Mouse (Mus musculus) limb, embryonic 14.5 days (tissue): ENCODE measurements around the gene Rbp1. TPM values are rescaled to one million over a fixed set of nuclear protein-coding genes. Genes with fewer than 3 reads are reported as not detected.

Source experiments
- ATAC-seq: fragments of 200-750 bp; cut with Nextera tagmentation; 2 replicates; pipeline ENCODE4 v1.8.0; 2017; ENCODE audit warnings: low read depth, moderate number of reproducible peaks, moderate TSS enrichment; ENCODE audit not compliant: low FRiP score
- DNase-seq: peaks from one replicate; pipeline ENCODE4 v3.0.0-alpha.2; 2015; ENCODE audit warnings: low spot score
- H3K27ac ChIP-seq: fragments of 300-500 bp; sonication (generic); replicated peaks from 2 replicates; pipeline ENCODE4 v1.5.1; 2014; ENCODE audit warnings: low read depth, mild to moderate bottlenecking, low read length, moderate library complexity, mixed read lengths
- H3K27me3 ChIP-seq: fragments of 300-500 bp; sonication (generic); 2 replicates; pipeline ENCODE4 v1.6.1; 2014; ENCODE audit warnings: low read length, mixed read lengths; ENCODE audit not compliant: control insufficient read depth, insufficient read depth
- H3K36me3 ChIP-seq: fragments of 300-500 bp; sonication (generic); 2 replicates; pipeline ENCODE4 v1.6.1; 2014; ENCODE audit warnings: mild to moderate bottlenecking, low read length, moderate library complexity, mixed read lengths; ENCODE audit not compliant: control insufficient read depth, insufficient read depth
- H3K4me1 ChIP-seq: fragments of 300-500 bp; sonication (generic); 2 replicates; pipeline ENCODE4 v1.6.1; 2014; ENCODE audit warnings: antibody characterized with exemption, low read length, mixed read lengths; ENCODE audit not compliant: control insufficient read depth, insufficient read depth
- H3K4me2 ChIP-seq: fragments of 300-500 bp; sonication (generic); replicated peaks from 2 replicates; pipeline ENCODE4 v1.6.1; 2014; ENCODE audit warnings: low read depth, mild to moderate bottlenecking, low read length, moderate library complexity; ENCODE audit not compliant: severe bottlenecking
- H3K4me3 ChIP-seq: fragments of 300-500 bp; sonication (generic); replicated peaks from 2 replicates; pipeline ENCODE4 v1.5.1; 2014; ENCODE audit warnings: low read length
- H3K9ac ChIP-seq: fragments of 300-500 bp; sonication (generic); 2 replicates; pipeline ENCODE4 v1.6.1; 2014; ENCODE audit warnings: mild to moderate bottlenecking, low read depth, low read length, moderate library complexity; ENCODE audit not compliant: severe bottlenecking
- H3K9me3 ChIP-seq: fragments of 300-500 bp; sonication (generic); 2 replicates; pipeline ENCODE4 v1.6.1; 2016; ENCODE audit warnings: low read length; ENCODE audit not compliant: control insufficient read depth
- POLR2A ChIP-seq: fragments of 200-500 bp; IDR thresholded peaks from 2 replicates; pipeline ENCODE4 v1.8.0; 2012; ENCODE audit warnings: inconsistent platforms, mild to moderate bottlenecking, moderate library complexity, borderline replicate concordance; ENCODE audit not compliant: insufficient read depth, insufficient read length; ENCODE audit errors: extremely low read depth
- WGBS: fragments of 180-500 bp; shearing (Covaris S2); extraction: QIAGEN DNeasy Blood & Tissue Kit; methylation state at CpG from one replicate; pipeline ENCODE4 v1.1.7; 2014; 5-methylcytosine and 5-hydroxymethylcytosine counted together
- polyA plus RNA-seq, 2 experiments: library from polyadenylated mRNA; depleted of rRNA in 1 of 2; stranded (reverse) in 1 of 2; unstranded in 1 of 2; fragments of >200 nt; fragmentation: Nextera tagmentation in 1 of 2; extraction: Ambion mirVana in 1 of 2; gene quantifications; 2 replicates each; pipeline versions ENCODE4 v1.2.1 to v1.2.3; 2012 to 2014

Rbp1 gene
- polyA plus RNA-seq, 2 experiments = 47.5 to 49.9 TPM

DNA sequence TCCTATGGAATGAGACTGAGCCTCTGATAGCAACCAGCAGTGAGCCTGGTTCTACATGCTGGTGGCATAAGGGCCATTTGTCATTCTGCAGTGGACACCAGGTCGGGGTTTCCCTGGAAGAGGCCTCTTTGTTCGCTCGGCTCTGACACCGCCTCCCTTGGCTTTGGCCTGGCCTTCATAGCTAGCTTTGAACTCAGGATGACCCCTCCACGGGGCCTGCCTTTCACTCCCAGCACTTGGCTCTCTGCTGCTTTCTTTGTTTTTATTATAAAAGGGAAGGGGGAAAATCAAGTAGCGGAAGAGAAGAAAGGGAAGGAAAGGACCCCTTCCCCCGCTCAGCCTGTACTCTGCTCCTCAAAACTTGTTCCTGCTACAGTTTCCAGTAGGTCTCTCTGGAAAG, 7.0 kb downstream of the Rbp1 start:
- Histone ChIP-seq H3K4me2 (no peak overlapping the region), H3K27me3 (no peaks in the 10 kb centered on the region), H3K9ac (no peak overlapping the region), H3K4me1 (peaks cover 33% of the 10 kb centered on the region), H3K4me3 (no peak overlapping the region), H3K27ac (peak overlapping the region; percentile 58), H3K36me3 (peaks cover 1% of the 10 kb centered on the region; the same call in 1 of the 2 replicates), H3K9me3 (no peaks in the 10 kb centered on the region)
- 27% methylated on average over 7 of the region's 7 CpGs for WGBS
- no peak for TF ChIP-seq POLR2A
- DNase-seq = peak; percentile 78
- peak; percentile 48; the same call in 1 of the 2 replicates for ATAC-seq

DNA sequence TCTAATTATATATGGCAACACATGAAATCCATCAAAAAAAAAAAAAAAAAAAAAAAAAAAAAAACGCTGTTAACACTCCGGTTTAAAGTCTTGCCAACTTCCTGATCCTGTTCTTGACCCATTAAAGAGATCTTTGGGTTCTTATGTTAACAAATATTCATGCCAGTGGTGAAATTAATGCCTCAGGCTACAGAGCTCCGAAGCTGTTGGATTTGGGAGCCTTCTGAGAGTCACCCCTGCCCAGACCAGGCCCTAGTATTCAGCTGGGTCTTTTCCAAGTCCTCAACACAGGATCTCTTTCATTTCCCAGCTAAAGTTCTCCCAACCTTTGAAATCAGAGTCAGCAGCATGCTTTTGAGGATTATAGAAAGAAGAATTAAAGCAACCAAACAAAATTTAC, 7.8 kb downstream of the Rbp1 start:
- H3K36me3 ChIP-seq = peaks cover 4% of the 10 kb centered on the region; the same call in 1 of the 2 replicates
- no peak overlapping the region for H3K4me2 ChIP-seq
- H3K27me3 ChIP-seq = no peaks in the 10 kb centered on the region
- H3K27ac ChIP-seq = no peak overlapping the region
- H3K9me3 ChIP-seq = no peaks in the 10 kb centered on the region
- ATAC-seq = no peak
- H3K4me3 ChIP-seq = no peak overlapping the region
- DNase-seq = peak; percentile 65
- WGBS = 22% methylated on average over 3 of the region's 3 CpGs
- H3K4me1 ChIP-seq = peaks cover 33% of the 10 kb centered on the region
- no peak for TF ChIP-seq POLR2A
- no peak overlapping the region for H3K9ac ChIP-seq

DNA sequence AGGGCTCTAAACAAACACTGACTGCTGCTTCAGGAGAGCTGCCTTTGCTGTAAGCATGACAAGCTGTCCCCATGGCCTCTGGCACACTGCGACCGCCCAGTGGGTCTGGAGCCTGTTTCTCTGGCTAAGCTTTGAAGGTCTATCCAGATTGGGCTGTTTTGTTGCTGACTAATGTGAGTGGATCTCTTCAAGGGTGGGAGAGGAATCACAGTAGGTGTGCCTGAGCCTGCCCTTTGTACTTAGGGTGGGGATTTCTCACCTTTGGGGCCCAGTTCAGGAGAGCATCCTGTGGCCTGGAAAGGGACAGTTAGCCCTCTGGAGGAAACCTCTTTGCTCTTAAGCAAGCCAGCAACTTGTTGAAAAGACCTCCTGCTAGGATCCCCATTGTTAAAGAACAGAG, 10.3 kb downstream of the Rbp1 start:
- Histone ChIP-seq H3K4me2 (no peak overlapping the region), H3K36me3 (peaks cover 4% of the 10 kb centered on the region; the same call in 1 of the 2 replicates), H3K27me3 (no peaks in the 10 kb centered on the region), H3K4me3 (no peak overlapping the region), H3K27ac (no peak overlapping the region), H3K9me3 (no peaks in the 10 kb centered on the region), H3K4me1 (peaks cover 26% of the 10 kb centered on the region), H3K9ac (no peak overlapping the region)
- 86% methylated on average over 2 of the region's 2 CpGs for WGBS
- ATAC-seq (no peak), DNase-seq (no peak)
- no peak for TF ChIP-seq POLR2A

DNA sequence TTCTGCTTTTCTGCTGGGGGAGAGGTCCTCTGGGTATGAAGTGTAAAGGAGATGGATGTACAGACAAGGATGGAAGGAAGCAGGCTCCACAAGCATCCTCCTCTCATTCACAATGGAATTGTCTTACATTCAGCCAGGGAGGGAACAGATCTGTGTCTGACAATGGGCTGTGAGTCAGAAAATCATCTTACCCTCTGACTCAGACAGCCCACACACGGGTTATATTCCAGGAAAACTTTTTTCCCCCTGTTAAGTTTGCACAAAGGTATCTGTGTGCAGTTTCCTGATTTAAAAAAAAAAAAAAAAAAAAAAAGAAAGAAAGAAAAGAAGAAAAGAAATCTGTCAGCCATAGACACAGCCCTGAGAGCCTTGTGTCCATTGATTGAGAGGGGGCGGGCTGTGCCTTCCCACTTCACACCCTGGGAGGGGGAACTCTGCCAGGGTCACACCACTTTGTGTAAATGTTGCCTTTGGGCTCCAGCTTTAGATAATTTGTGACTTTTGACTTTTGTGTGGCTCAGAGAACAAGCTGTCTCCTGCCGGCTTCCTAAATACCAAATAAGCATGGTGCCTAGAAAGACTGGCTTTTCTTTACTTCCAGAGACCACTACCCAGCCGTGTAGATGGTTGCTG, 11.3 kb downstream of the Rbp1 start:
- no peak overlapping the region for H3K9ac ChIP-seq
- H3K4me2 ChIP-seq = no peak overlapping the region
- H3K36me3 ChIP-seq = peaks cover 4% of the 10 kb centered on the region; the same call in 1 of the 2 replicates
- H3K9me3 ChIP-seq = no peaks in the 10 kb centered on the region
- 33% methylated on average over 4 of the region's 4 CpGs for WGBS
- no peak for ATAC-seq
- DNase-seq = no peak
- H3K4me3 ChIP-seq = no peak overlapping the region
- no peaks in the 10 kb centered on the region for H3K27me3 ChIP-seq
- no peak for TF ChIP-seq POLR2A
- peaks cover 19% of the 10 kb centered on the region for H3K4me1 ChIP-seq
- no peak overlapping the region for H3K27ac ChIP-seq

DNA sequence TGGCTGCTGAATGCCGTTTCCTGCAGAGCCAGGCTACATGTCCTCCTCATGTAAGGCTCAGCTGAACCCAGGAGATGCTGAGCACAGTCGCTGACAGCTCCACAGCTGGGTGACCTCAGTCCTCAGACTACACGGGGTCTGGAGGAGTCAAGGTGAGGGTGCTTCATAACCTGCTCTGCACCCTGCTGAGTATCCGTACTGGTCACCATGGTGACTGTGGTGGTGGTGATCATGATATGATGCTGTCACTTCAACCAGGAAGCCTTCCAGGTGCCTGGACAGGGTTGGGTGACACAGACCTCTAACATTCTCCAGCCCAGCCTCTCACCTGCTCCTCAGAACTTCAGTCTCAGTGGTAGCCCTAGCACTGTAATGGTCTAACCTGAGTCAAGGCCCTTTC, 15.1 kb downstream of the Rbp1 start:
- ATAC-seq = no peak

DNA sequence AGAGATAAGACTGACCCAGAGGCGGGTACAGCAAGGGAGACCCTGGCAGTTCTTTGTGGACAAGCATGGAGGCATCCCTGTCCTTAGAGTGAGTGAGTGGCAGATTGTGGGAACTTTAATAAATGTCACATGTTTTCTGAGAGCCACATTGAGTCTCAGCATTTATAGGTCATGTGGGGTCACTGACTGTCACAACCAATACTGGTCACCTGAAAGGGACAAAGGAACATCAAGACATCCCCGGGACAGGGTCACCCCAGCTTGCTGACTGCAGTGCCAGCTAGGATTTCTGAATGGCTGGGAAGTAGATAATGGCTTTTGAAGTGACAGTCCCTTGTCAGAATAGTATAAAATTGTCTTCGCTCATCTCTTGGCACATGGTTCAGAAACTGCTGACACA, 16.3 kb downstream of the Rbp1 start:
- no peak for DNase-seq
- Histone ChIP-seq H3K9me3 (no peaks in the 10 kb centered on the region), H3K4me3 (no peak overlapping the region), H3K36me3 (peaks cover 7% of the 10 kb centered on the region; the same call in 1 of the 2 replicates), H3K27me3 (no peaks in the 10 kb centered on the region), H3K9ac (no peak overlapping the region), H3K4me1 (no peaks in the 10 kb centered on the region), H3K27ac (no peak overlapping the region), H3K4me2 (no peak overlapping the region)
- 81% methylated on average over 3 of the region's 3 CpGs for WGBS
- TF ChIP-seq POLR2A = no peak
- ATAC-seq = no peak

More for the DNA sequence above, 15.1 kb downstream of the Rbp1 start:
- Histone ChIP-seq H3K4me3 (no peak overlapping the region), H3K4me1 (no peaks in the 10 kb centered on the region), H3K9me3 (no peaks in the 10 kb centered on the region), H3K36me3 (peaks cover 6% of the 10 kb centered on the region; the same call in 1 of the 2 replicates), H3K27me3 (no peaks in the 10 kb centered on the region), H3K27ac (no peak overlapping the region), H3K9ac (no peak overlapping the region), H3K4me2 (no peak overlapping the region)
- TF ChIP-seq POLR2A = no peak
- DNase-seq = no peak
- WGBS = 89% methylated on average over 4 of the region's 4 CpGs
